ENCODE assay signal across 14 mouse cellular contexts in the genomic region with DNA sequence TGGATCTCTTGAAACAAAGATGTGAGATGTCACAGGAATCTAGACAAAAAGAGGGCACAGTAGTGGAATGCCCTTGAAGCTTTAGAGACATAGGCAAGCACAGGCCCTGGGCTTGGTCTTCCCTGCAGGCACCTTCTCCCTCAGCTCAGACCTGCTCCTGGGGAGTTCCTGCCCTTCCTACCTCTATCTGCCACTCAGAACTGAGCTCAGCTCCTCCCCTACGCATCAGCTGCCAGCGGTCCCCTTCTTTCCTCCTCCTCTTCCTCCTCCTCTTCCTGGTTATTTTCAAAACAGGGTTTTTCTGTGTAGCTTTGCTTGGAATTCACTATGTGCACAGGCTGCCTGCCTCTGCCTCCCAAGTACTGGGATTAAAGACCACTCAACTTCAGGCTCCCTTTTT.
A peak's percentile ranks its signal among the peaks of the same experiment; 100 is the strongest.
DNase-seq lines count a peak whose midpoint lies in the region; ATAC-seq and TF ChIP-seq lines count a peak whose summit lies in the region.
"Had no signal": no experiment of that assay in that cellular context is flagged by ENCODE, and none has a peak within 500 bp of the region (broad histone marks: within the 10 kb centered on the region; RNA-seq: fewer than 3 reads in every experiment).

No protein-coding gene starts in this region.

- intact Hi-C loops in heart, adult 2 months (cut with DNase I) = no loop called here

- H3K9me3 ChIP-seq in kidney, embryonic 16.5 days (ENCODE audit: low read length) = no peaks in the 10 kb centered on the region
- H3K9me3 ChIP-seq in kidney, embryonic 14.5 days (ENCODE audit: control insufficient read depth, low read length) = no peaks in the 10 kb centered on the region
- no peaks in the 10 kb centered on the region for H3K9me3 ChIP-seq in lung, postnatal 0 days (ENCODE audit: low read length)
- no peaks in the 10 kb centered on the region for H3K9me3 ChIP-seq in hindbrain, embryonic 12.5 days (replicated peaks)
- H3K9me3 ChIP-seq: embryonic facial prominence, embryonic 10.5 days; forebrain, embryonic 13.5 days; heart, embryonic 12.5 days; hindbrain, embryonic 10.5 days had no signal

- H3K4me2 ChIP-seq in kidney, embryonic 16.5 days (replicated peaks; ENCODE audit: low read depth, low read length) = no peak overlapping the region
- no peak overlapping the region for H3K4me2 ChIP-seq in kidney, embryonic 14.5 days (replicated peaks; ENCODE audit: low read depth, low read length)
- no peak overlapping the region for H3K4me2 ChIP-seq in lung, postnatal 0 days (replicated peaks; ENCODE audit: low read depth, low read length)
- H3K4me2 ChIP-seq in hindbrain, embryonic 12.5 days (replicated peaks) = no peak overlapping the region
- H3K4me2 ChIP-seq: forebrain, embryonic 13.5 days had no signal

- H3K27ac ChIP-seq in kidney, embryonic 16.5 days (ENCODE audit: low read length) = peak overlapping the region; percentile 84
- H3K27ac ChIP-seq in kidney, embryonic 14.5 days (ENCODE audit: low read depth, low read length) = no peak overlapping the region
- H3K27ac ChIP-seq in lung, postnatal 0 days (ENCODE audit: low read length) = no peak overlapping the region
- no peak overlapping the region for H3K27ac ChIP-seq in heart, adult 2 months
- H3K27ac ChIP-seq in hindbrain, embryonic 12.5 days = no peak overlapping the region
- H3K27ac ChIP-seq: embryonic facial prominence, embryonic 10.5 days; forebrain, embryonic 13.5 days; hindbrain, embryonic 10.5 days had no signal

- DNase-seq in lung, postnatal 25 days (ENCODE audit: low spot score) = peak; percentile 28
- no peak for DNase-seq in lung, postnatal 0 days (ENCODE audit: low spot score)
- peak; percentile 8 to 11 for DNase-seq in kidney, postnatal 36 days
- DNase-seq in heart, adult 2 months = no peak
- DNase-seq: adrenal gland, adult 8-10 months; cerebellum, adult 2 months; forebrain, postnatal 0 days had no signal

- WGBS in kidney, embryonic 16.5 days = 44% methylated on average over 2 of the region's 2 CpGs
- WGBS in kidney, embryonic 14.5 days = 50% methylated on average over 2 of the region's 2 CpGs
- WGBS in lung, postnatal 0 days = 38% methylated on average over 2 of the region's 2 CpGs
- 51% methylated on average over 2 of the region's 2 CpGs for WGBS in heart, adult 2 months
- WGBS in hindbrain, embryonic 12.5 days = 35% methylated on average over 2 of the region's 2 CpGs

- no peak for ATAC-seq in kidney, embryonic 16.5 days (ENCODE audit: low FRiP score, low TSS enrichment)
- ATAC-seq in kidney, embryonic 14.5 days (ENCODE audit: low FRiP score, low TSS enrichment) = no peak
- no peak for ATAC-seq in lung, postnatal 0 days
- ATAC-seq in hindbrain, embryonic 12.5 days (ENCODE audit: low FRiP score) = no peak
- ATAC-seq: forebrain, embryonic 13.5 days; forebrain, postnatal 0 days had no signal

- TF ChIP-seq EP300 in lung, postnatal 0 days (IDR thresholded peaks at IDR 0.05) = no peak
- TF ChIP-seq EP300 in heart, adult 2 months (IDR thresholded peaks at IDR 0.05; ENCODE audit: insufficient read depth, low read depth, low read length) = no peak

- no peaks in the 10 kb centered on the region for H3K36me3 ChIP-seq in kidney, embryonic 16.5 days (ENCODE audit: insufficient read depth, low read length)
- H3K36me3 ChIP-seq in kidney, embryonic 14.5 days (ENCODE audit: control insufficient read depth, insufficient read depth, low read length) = no peaks in the 10 kb centered on the region
- no peaks in the 10 kb centered on the region for H3K36me3 ChIP-seq in lung, postnatal 0 days (ENCODE audit: insufficient read depth, low read length)
- H3K36me3 ChIP-seq in heart, adult 2 months (ENCODE audit: control insufficient read depth, insufficient read depth, low read length) = no peaks in the 10 kb centered on the region
- no peaks in the 10 kb centered on the region for H3K36me3 ChIP-seq in hindbrain, embryonic 12.5 days
- H3K36me3 ChIP-seq: embryonic facial prominence, embryonic 10.5 days; heart, embryonic 12.5 days; hindbrain, embryonic 10.5 days had no signal

- no peaks in the 10 kb centered on the region for H3K27me3 ChIP-seq in kidney, embryonic 16.5 days (ENCODE audit: insufficient read depth, low read length)
- H3K27me3 ChIP-seq in kidney, embryonic 14.5 days (ENCODE audit: control insufficient read depth, insufficient read depth, low read length) = no peaks in the 10 kb centered on the region
- no peaks in the 10 kb centered on the region for H3K27me3 ChIP-seq in lung, postnatal 0 days (replicated peaks; ENCODE audit: insufficient read depth, low read length)
- H3K27me3 ChIP-seq in heart, adult 2 months (ENCODE audit: control insufficient read depth, insufficient read depth, low read length) = no peaks in the 10 kb centered on the region
- no peaks in the 10 kb centered on the region for H3K27me3 ChIP-seq in hindbrain, embryonic 12.5 days
- H3K27me3 ChIP-seq: forebrain, embryonic 13.5 days had no signal

- peaks cover 41% of the 10 kb centered on the region for H3K4me1 ChIP-seq in kidney, embryonic 16.5 days (ENCODE audit: insufficient read depth, low read length)
- H3K4me1 ChIP-seq in kidney, embryonic 14.5 days (ENCODE audit: control insufficient read depth, insufficient read depth, low read length) = peaks cover 13% of the 10 kb centered on the region; the same call in 1 of the 2 replicates
- H3K4me1 ChIP-seq in lung, postnatal 0 days (ENCODE audit: insufficient read depth, low read depth, low read length) = no peaks in the 10 kb centered on the region
- no peaks in the 10 kb centered on the region for H3K4me1 ChIP-seq in heart, adult 2 months (ENCODE audit: control insufficient read depth, insufficient read depth, low read length)
- H3K4me1 ChIP-seq in hindbrain, embryonic 12.5 days = peaks cover 6% of the 10 kb centered on the region; the same call in 1 of the 2 replicates
- H3K4me1 ChIP-seq: forebrain, embryonic 13.5 days had no signal

- H3K4me3 ChIP-seq in kidney, embryonic 16.5 days (ENCODE audit: low read length) = no peak overlapping the region
- H3K4me3 ChIP-seq in kidney, embryonic 14.5 days (ENCODE audit: low read length) = no peak overlapping the region
- H3K4me3 ChIP-seq in lung, postnatal 0 days (ENCODE audit: low read depth, low read length) = no peak overlapping the region
- H3K4me3 ChIP-seq in heart, adult 2 months = no peak overlapping the region
- no peak overlapping the region for H3K4me3 ChIP-seq in hindbrain, embryonic 12.5 days
- H3K4me3 ChIP-seq: embryonic facial prominence, embryonic 10.5 days; forebrain, embryonic 13.5 days; hindbrain, embryonic 10.5 days had no signal

- TF ChIP-seq POLR2A in heart, adult 2 months (IDR thresholded peaks at IDR 0.05; ENCODE audit: insufficient read depth, low read depth, low read length) = no peak

- TF ChIP-seq CTCF in lung, postnatal 0 days (IDR thresholded peaks at IDR 0.05) = no peak
- TF ChIP-seq CTCF in heart, adult 2 months (IDR thresholded peaks at IDR 0.05) = no peak

- H3K9ac ChIP-seq in kidney, embryonic 16.5 days (replicated peaks; ENCODE audit: low read length) = no peak overlapping the region
- no peak overlapping the region for H3K9ac ChIP-seq in kidney, embryonic 14.5 days (ENCODE audit: low read depth, low read length)
- no peak overlapping the region for H3K9ac ChIP-seq in lung, postnatal 0 days (replicated peaks; ENCODE audit: low read depth)
- no peak overlapping the region for H3K9ac ChIP-seq in heart, adult 2 months (ENCODE audit: low read depth, low read length)
- H3K9ac ChIP-seq in hindbrain, embryonic 12.5 days = no peak overlapping the region
- H3K9ac ChIP-seq: forebrain, embryonic 13.5 days; forebrain, postnatal 0 days; heart, embryonic 12.5 days had no signal

- no peaks in the 10 kb centered on the region for H3K79me2 ChIP-seq in heart, adult 2 months (replicated peaks; ENCODE audit: control insufficient read depth, insufficient read depth, low read length)

Comparison
In these comparisons a context has a peak if more than half of its experiments do, and no peak if none do; other contexts are left out.
1. DNase-seq: peak in lung, postnatal 25 days (single experiment) and kidney, postnatal 36 days (2 of 2); none in lung, postnatal 0 days (single experiment) and heart, adult 2 months (0 of 2).